Mouse (Mus musculus): ENCODE measurements around the gene Snrpb2. TPM values are rescaled to one million over a fixed set of nuclear protein-coding genes. Genes with fewer than 3 reads are reported as not detected.

Snrpb2 gene
- total and polyA plus RNA-seq, 3 experiments: 31.0 to 201 (median 116) TPM

DNA sequence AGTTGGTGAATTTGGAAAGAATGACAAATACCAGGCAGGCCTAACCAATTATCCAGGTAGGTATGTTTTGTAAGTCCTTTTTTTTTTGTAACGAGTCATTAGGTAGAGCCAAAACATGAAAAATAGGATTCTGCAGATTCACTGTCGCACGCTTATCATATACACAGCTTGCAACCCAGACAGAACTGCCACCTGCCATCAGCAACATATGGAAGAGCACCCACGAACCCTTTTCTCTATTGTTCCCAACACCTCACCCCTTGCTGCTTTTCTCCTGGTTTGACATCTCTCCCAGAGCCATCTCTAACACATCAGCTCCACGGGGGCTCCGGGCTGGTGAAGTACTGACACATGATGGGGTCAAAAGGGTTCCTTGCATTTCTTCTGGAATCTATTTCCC, 31.9 kb downstream of the Snrpb2 start:
- H3K27ac ChIP-seq (ENCODE audit: insufficient read depth, low read depth): no peak overlapping the region
- in situ Hi-C loops (cut with MboI; ENCODE audit: low pct_ligation_motif_present, low pct_unique_long_range_greater_than_20kb, low sequenced_read_pairs) (no loop called here), dilution Hi-C loops (cut with MboI; ENCODE audit: extremely low pct_ligation_motif_present, extremely low pct_unique_long_range_greater_than_20kb, low sequenced_read_pairs) (no loop called here)
- no peak for DNase-seq (ENCODE audit: extremely low read depth)
- no peak for TF ChIP-seq HCFC1 (IDR thresholded peaks at IDR 0.05; ENCODE audit: low read depth, low read length)
- no peak for TF ChIP-seq ZNF384 (IDR thresholded peaks at IDR 0.05; ENCODE audit: low read depth, low read length)
- no peak for TF ChIP-seq GABPA (IDR thresholded peaks at IDR 0.05; ENCODE audit: insufficient replicate concordance, low read depth, low read length)
- no peak for TF ChIP-seq MYC (IDR thresholded peaks at IDR 0.05; ENCODE audit: low read depth, low read length)
- TF ChIP-seq TCF12 (IDR thresholded peaks at IDR 0.05; ENCODE audit: low read depth, low read length): no peak
- no peak for TF ChIP-seq ZMIZ1 (IDR thresholded peaks at IDR 0.05; ENCODE audit: low read depth, low read length)
- no peak for TF ChIP-seq USF2 (conservative IDR thresholded peaks at IDR 0.05; ENCODE audit: low read depth, low read length)
- TF ChIP-seq UBTF (IDR thresholded peaks at IDR 0.05; ENCODE audit: low read depth, low read length): no peak
- TF ChIP-seq MEF2A (IDR thresholded peaks at IDR 0.05; ENCODE audit: borderline replicate concordance, low read depth, low read length): no peak
- TF ChIP-seq RAD21 (IDR thresholded peaks at IDR 0.05; ENCODE audit: low read depth, low read length): no peak
- no peak for TF ChIP-seq CTCF (conservative IDR thresholded peaks at IDR 0.05 in 1 of 2, IDR thresholded peaks at IDR 0.05 in 1 of 2; ENCODE audit: low read depth in 2 of 2, low read length in 2 of 2)
- no peak for TF ChIP-seq POLR2A (IDR thresholded peaks at IDR 0.05; ENCODE audit: low read depth, low read length)
- no peak for TF ChIP-seq PAX5 (IDR thresholded peaks at IDR 0.05; ENCODE audit: low read length)
- no peak for TF ChIP-seq MAX (IDR thresholded peaks at IDR 0.05; ENCODE audit: low read length)
- TF ChIP-seq ZC3H11A (IDR thresholded peaks at IDR 0.05; ENCODE audit: low read depth, low read length): no peak
- H3K79me2 ChIP-seq (replicated peaks; ENCODE audit: control insufficient read depth, extremely low read depth, insufficient read depth, poor library complexity, severe bottlenecking): no peaks in the 10 kb centered on the region
- no peaks in the 10 kb centered on the region for H3K36me3 ChIP-seq (replicated peaks in 1 of 2; ENCODE audit: control insufficient read depth in 1 of 2, insufficient read depth in 1 of 2, low read length in 1 of 2)
- peaks cover 67% of the 10 kb centered on the region for H3K27me3 ChIP-seq (replicated peaks)
- no peak overlapping the region for H3K9ac ChIP-seq (ENCODE audit: insufficient read depth, low read depth)
- peaks cover 4% of the 10 kb centered on the region for H3K9me3 ChIP-seq (replicated peaks; ENCODE audit: low read length)
- H3K4me1 ChIP-seq (ENCODE audit: control insufficient read depth in 1 of 2, insufficient read depth in 2 of 2): no peaks in the 10 kb centered on the region
- H3K4me3 ChIP-seq (replicated peaks in 1 of 3; ENCODE audit: low read depth in 2 of 3, low read length in 2 of 3, poor library complexity in 1 of 3): no peak overlapping the region
- H3K4me2 ChIP-seq (ENCODE audit: insufficient read depth, low read depth, poor library complexity, severe bottlenecking): no peak overlapping the region

- dilution Hi-C loops (cut with MboI; ENCODE audit: extremely low pct_ligation_motif_present, extremely low pct_unique_long_range_greater_than_20kb, low sequenced_read_pairs): no loop called here
- H3K27ac ChIP-seq (ENCODE audit: insufficient read depth, low read depth): no peak overlapping the region
- H3K27me3 ChIP-seq (replicated peaks): peaks cover 66% of the 10 kb centered on the region
- H3K9ac ChIP-seq (ENCODE audit: insufficient read depth, low read depth): no peak overlapping the region
- in situ Hi-C loops (cut with MboI; ENCODE audit: low pct_ligation_motif_present, low pct_unique_long_range_greater_than_20kb, low sequenced_read_pairs): no loop called here
- H3K4me3 ChIP-seq (replicated peaks in 1 of 3; ENCODE audit: low read depth in 2 of 3, low read length in 2 of 3, poor library complexity in 1 of 3): no peak overlapping the region
- peaks cover 4% of the 10 kb centered on the region for H3K9me3 ChIP-seq (replicated peaks; ENCODE audit: low read length)
- TF ChIP-seq POLR2AphosphoS2 (IDR thresholded peaks at IDR 0.05; ENCODE audit: low read depth, low read length) (no peak), CTCF (conservative IDR thresholded peaks at IDR 0.05 in 1 of 2, IDR thresholded peaks at IDR 0.05 in 1 of 2; ENCODE audit: low read depth in 2 of 2, low read length in 2 of 2) (no peak), IRF4 (IDR thresholded peaks at IDR 0.05; ENCODE audit: low read depth, low read length) (no peak), UBTF (IDR thresholded peaks at IDR 0.05; ENCODE audit: low read depth, low read length) (no peak), CHD2 (IDR thresholded peaks at IDR 0.05; ENCODE audit: low read length) (no peak), KAT2A (IDR thresholded peaks at IDR 0.05; ENCODE audit: insufficient replicate concordance, low read length) (no peak), CHD1 (IDR thresholded peaks at IDR 0.05; ENCODE audit: low read depth, low read length) (no peak), MXI1 (IDR thresholded peaks at IDR 0.05; ENCODE audit: low read depth, low read length) (no peak), PAX5 (IDR thresholded peaks at IDR 0.05; ENCODE audit: low read length) (no peak), ZKSCAN1 (IDR thresholded peaks at IDR 0.05; ENCODE audit: borderline replicate concordance, low read depth, low read length) (no peak), TCF12 (IDR thresholded peaks at IDR 0.05; ENCODE audit: low read depth, low read length) (no peak), E2F4 (IDR thresholded peaks at IDR 0.05; ENCODE audit: insufficient replicate concordance, low read depth, low read length) (no peak), USF2 (conservative IDR thresholded peaks at IDR 0.05; ENCODE audit: low read depth, low read length) (no peak), MAX (IDR thresholded peaks at IDR 0.05; ENCODE audit: low read length) (no peak), MAFK (IDR thresholded peaks at IDR 0.05; ENCODE audit: insufficient replicate concordance, low read length) (no peak), MYC (IDR thresholded peaks at IDR 0.05; ENCODE audit: low read depth, low read length) (no peak), SMC3 (IDR thresholded peaks at IDR 0.05; ENCODE audit: low read depth, low read length) (no peak)
- H3K4me2 ChIP-seq (ENCODE audit: insufficient read depth, low read depth, poor library complexity, severe bottlenecking): no peak overlapping the region
- no peaks in the 10 kb centered on the region for H3K4me1 ChIP-seq (ENCODE audit: control insufficient read depth in 1 of 2, insufficient read depth in 2 of 2)
- DNase-seq (ENCODE audit: extremely low read depth): no peak
- H3K36me3 ChIP-seq (replicated peaks in 1 of 2; ENCODE audit: control insufficient read depth in 1 of 2, insufficient read depth in 1 of 2, low read length in 1 of 2): no peaks in the 10 kb centered on the region
- no peaks in the 10 kb centered on the region for H3K79me2 ChIP-seq (replicated peaks; ENCODE audit: control insufficient read depth, extremely low read depth, insufficient read depth, poor library complexity, severe bottlenecking)
Measured at GRCm38 (mm10) chr2:143097170-143097569, 34.3 kb downstream of the Snrpb2 start.
